Mouse (Mus musculus): Measurements from ENCODE around the gene Rtn4rl1. TPM values are rescaled to one million over a fixed set of nuclear protein-coding genes. Genes with fewer than 3 reads are reported as not detected.

Rtn4rl1 gene
- polyA plus RNA-seq, 1 experiment, result 11.8 TPM

DNA sequence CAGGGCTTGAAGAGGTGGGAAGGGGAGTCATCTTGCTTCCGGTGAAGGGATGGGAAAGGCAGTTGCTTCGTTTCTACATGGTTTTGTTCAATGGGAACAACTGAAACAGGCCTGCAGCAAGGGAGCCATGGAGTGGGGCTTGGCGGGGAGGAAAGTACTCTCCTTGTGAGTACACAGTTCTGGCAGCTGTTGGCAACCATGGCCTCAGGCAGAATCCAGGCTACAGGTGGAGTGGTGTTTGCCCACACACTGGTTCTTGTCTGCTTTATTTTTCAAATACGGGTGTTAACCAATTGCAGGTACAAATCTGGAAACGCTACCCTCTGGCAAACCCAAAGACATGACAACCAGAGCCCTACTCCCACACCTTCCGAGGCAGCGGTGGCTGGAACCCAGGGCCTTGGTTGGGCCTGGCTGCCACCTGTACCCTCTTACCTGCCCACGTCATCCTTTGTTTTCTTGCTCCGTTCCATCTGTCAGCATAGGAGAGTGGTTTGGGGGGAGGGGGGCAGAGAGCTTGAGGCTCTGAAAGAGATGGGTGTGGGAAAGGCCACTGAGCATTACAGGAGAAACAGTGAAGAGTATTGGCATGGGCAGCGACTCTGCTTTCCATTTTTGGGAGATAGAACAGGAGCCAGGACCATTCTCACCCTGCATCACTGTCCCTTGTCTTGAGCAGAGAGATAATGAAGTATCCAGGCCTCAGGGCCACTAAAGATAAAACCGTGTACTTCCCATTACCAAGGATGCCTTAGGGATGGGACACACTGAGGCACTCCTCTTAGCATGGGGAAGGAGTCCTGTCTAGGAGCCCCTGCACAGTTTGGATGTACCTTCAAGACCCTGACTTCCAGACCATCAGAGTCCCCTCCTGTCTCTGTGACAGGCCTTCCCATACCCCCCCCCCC is 51.0 kb downstream of the Rtn4rl1 start:
- TF ChIP-seq POLR2A (IDR thresholded peaks at IDR 0.05; ENCODE audit: low read depth, low read length) (no peak), CTCF (IDR thresholded peaks at IDR 0.05; ENCODE audit: extremely low read depth, insufficient read length, insufficient replicate concordance, low read depth, low read length) (no peak)
- Histone ChIP-seq H3K4me3 (ENCODE audit: low read depth, low read length) (no peak overlapping the region), H3K4me1 (ENCODE audit: control insufficient read depth, insufficient read depth, insufficient read length, low read length) (peaks cover 20% of the 10 kb centered on the region), H3K36me3 (ENCODE audit: control insufficient read depth, insufficient read depth, low read length) (no peaks in the 10 kb centered on the region), H3K27me3 (ENCODE audit: control insufficient read depth, insufficient read depth, low read length) (no peaks in the 10 kb centered on the region), H3K27ac (ENCODE audit: insufficient read depth, low read depth, low read length) (no peak overlapping the region)
- 86% methylated on average over 11 of the region's 11 CpGs for WGBS

GRCm38 (mm10) chr11:75245372-75246330 is 52.1 kb downstream of the Rtn4rl1 start:
- no peaks in the 10 kb centered on the region for H3K27me3 ChIP-seq (ENCODE audit: control insufficient read depth, insufficient read depth, low read length)
- WGBS, result 45% methylated on average over 16 of the region's 16 CpGs
- peaks cover 17% of the 10 kb centered on the region for H3K4me1 ChIP-seq (ENCODE audit: control insufficient read depth, insufficient read depth, insufficient read length, low read length)
- no peaks in the 10 kb centered on the region for H3K36me3 ChIP-seq (ENCODE audit: control insufficient read depth, insufficient read depth, low read length)
- TF ChIP-seq POLR2A (IDR thresholded peaks at IDR 0.05; ENCODE audit: low read depth, low read length), result no peak
- TF ChIP-seq CTCF (IDR thresholded peaks at IDR 0.05; ENCODE audit: extremely low read depth, insufficient read length, insufficient replicate concordance, low read depth, low read length), result no peak
- no peak overlapping the region for H3K4me3 ChIP-seq (ENCODE audit: low read depth, low read length)
- H3K27ac ChIP-seq (ENCODE audit: insufficient read depth, low read depth, low read length), result no peak overlapping the region

GRCm38 (mm10) chr11:75246589-75246988 is 53.0 kb downstream of the Rtn4rl1 start:
- WGBS, result 40% methylated on average over 8 of the region's 8 CpGs
- H3K4me3 ChIP-seq (ENCODE audit: low read depth, low read length), result peak overlapping the region; percentile 35; the same call in 1 of the 2 replicates
- H3K4me1 ChIP-seq (ENCODE audit: control insufficient read depth, insufficient read depth, insufficient read length, low read length), result peaks cover 16% of the 10 kb centered on the region
- H3K27me3 ChIP-seq (ENCODE audit: control insufficient read depth, insufficient read depth, low read length), result no peaks in the 10 kb centered on the region
- TF ChIP-seq CTCF (IDR thresholded peaks at IDR 0.05; ENCODE audit: extremely low read depth, insufficient read length, insufficient replicate concordance, low read depth, low read length) (no peak), POLR2A (IDR thresholded peaks at IDR 0.05; ENCODE audit: low read depth, low read length) (no peak)
- peak overlapping the region; percentile 72; the same call in 1 of the 2 replicates for H3K27ac ChIP-seq (ENCODE audit: insufficient read depth, low read depth, low read length)
- no peaks in the 10 kb centered on the region for H3K36me3 ChIP-seq (ENCODE audit: control insufficient read depth, insufficient read depth, low read length)

- 36% methylated on average over 10 of the region's 10 CpGs for WGBS
- no peaks in the 10 kb centered on the region for H3K27me3 ChIP-seq (ENCODE audit: control insufficient read depth, insufficient read depth, low read length)
- TF ChIP-seq POLR2A (IDR thresholded peaks at IDR 0.05; ENCODE audit: low read depth, low read length), result no peak
- TF ChIP-seq CTCF (IDR thresholded peaks at IDR 0.05; ENCODE audit: extremely low read depth, insufficient read length, insufficient replicate concordance, low read depth, low read length), result no peak
- peak overlapping the region; percentile 35; the same call in 1 of the 2 replicates for H3K4me3 ChIP-seq (ENCODE audit: low read depth, low read length)
- peaks cover 16% of the 10 kb centered on the region for H3K4me1 ChIP-seq (ENCODE audit: control insufficient read depth, insufficient read depth, insufficient read length, low read length)
- H3K27ac ChIP-seq (ENCODE audit: insufficient read depth, low read depth, low read length), result peak overlapping the region; percentile 72
- H3K36me3 ChIP-seq (ENCODE audit: control insufficient read depth, insufficient read depth, low read length), result no peaks in the 10 kb centered on the region
Measured at GRCm38 (mm10) chr11:75247137-75247730, 53.7 kb downstream of the Rtn4rl1 start.

DNA sequence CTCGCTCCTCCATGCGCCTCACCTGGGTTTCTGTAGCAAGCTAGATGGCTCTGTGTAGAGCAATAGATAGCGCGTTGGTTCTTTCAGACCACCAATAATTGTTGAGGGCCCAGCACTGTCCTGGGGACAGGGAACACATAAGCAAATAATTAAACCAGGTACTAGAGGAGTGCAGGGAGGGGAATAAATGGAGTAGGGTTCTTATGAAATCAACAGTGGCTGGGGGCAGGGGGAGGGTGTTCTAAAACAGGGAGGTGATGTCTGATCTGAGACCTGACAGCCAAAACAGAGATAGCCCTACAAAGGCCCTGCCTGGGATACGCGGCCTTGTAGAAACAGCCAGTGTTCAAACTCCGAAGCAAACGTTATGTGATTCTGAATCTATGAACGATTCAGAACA is 56.0 kb downstream of the Rtn4rl1 start:
- H3K4me3 ChIP-seq (ENCODE audit: low read depth, low read length), result no peak overlapping the region
- TF ChIP-seq CTCF (IDR thresholded peaks at IDR 0.05; ENCODE audit: extremely low read depth, insufficient read length, insufficient replicate concordance, low read depth, low read length) (no peak), POLR2A (IDR thresholded peaks at IDR 0.05; ENCODE audit: low read depth, low read length) (no peak)
- peaks cover 21% of the 10 kb centered on the region for H3K4me1 ChIP-seq (ENCODE audit: control insufficient read depth, insufficient read depth, insufficient read length, low read length)
- no peak overlapping the region for H3K27ac ChIP-seq (ENCODE audit: insufficient read depth, low read depth, low read length)
- 86% methylated on average over 9 of the region's 9 CpGs for WGBS
- no peaks in the 10 kb centered on the region for H3K36me3 ChIP-seq (ENCODE audit: control insufficient read depth, insufficient read depth, low read length)
- no peaks in the 10 kb centered on the region for H3K27me3 ChIP-seq (ENCODE audit: control insufficient read depth, insufficient read depth, low read length)

- peaks cover 16% of the 10 kb centered on the region for H3K4me1 ChIP-seq (ENCODE audit: control insufficient read depth, insufficient read depth, insufficient read length, low read length)
- TF ChIP-seq POLR2A (IDR thresholded peaks at IDR 0.05; ENCODE audit: low read depth, low read length), result no peak
- no peak for TF ChIP-seq CTCF (IDR thresholded peaks at IDR 0.05; ENCODE audit: extremely low read depth, insufficient read length, insufficient replicate concordance, low read depth, low read length)
- H3K4me3 ChIP-seq (ENCODE audit: low read depth, low read length), result no peak overlapping the region
- WGBS, result 61% methylated on average over 4 of the region's 4 CpGs
- no peaks in the 10 kb centered on the region for H3K27me3 ChIP-seq (ENCODE audit: control insufficient read depth, insufficient read depth, low read length)
- H3K36me3 ChIP-seq (ENCODE audit: control insufficient read depth, insufficient read depth, low read length), result no peaks in the 10 kb centered on the region
- H3K27ac ChIP-seq (ENCODE audit: insufficient read depth, low read depth, low read length), result no peak overlapping the region
Measured at GRCm38 (mm10) chr11:75251006-75251512, 57.5 kb downstream of the Rtn4rl1 start.

All from small intestine, adult 2 months (tissue).